Mouse (Mus musculus): ENCODE results near the gene Gm436. TPM values are rescaled to one million over a fixed set of nuclear protein-coding genes. Genes with fewer than 3 reads are reported as not detected.

Gene Gm436
- polyA plus RNA-seq (2012; ENCODE audit: low replicate concordance) = not detected in 2 replicates

DNA sequence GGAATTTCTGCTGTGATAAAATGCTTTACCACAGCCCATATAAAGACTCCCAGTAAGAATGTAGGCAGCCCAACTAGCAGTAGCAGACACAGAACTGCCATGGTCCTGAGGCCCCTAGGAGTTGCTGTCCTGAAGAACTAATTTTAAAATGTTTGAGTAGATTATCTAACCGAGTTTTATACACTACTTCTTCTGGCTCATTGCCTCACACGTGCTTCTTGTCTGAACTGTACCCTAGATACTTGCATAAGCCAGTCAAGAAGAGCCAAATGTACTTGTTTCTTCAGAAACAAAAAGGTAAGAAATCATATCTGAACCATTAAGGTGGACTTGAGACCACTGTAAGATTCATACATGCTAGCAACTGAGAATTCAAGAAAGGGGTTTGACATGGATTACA is at the start of gene Gm436:
TSS of gene Gm436 (minus strand) at position 101 of the 400 bp plus-strand sequence.

DNA sequence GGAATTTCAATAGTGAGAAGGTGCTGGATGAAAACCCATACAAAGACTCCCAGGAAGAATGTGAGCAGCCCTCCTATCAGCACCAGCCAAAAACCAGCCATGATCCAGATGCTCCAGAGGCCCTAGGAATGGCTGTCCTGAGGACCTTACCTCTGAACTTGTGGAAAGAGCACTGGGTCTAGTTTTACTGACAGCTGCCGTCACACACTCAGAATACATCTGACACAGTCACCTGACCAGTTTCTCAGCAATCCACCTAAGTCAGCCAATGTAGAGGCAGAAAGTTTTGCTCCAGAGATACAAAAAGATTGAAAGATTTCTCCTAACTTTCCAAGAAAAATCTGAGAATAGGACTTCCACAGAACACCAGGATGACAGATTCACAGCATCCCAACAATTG is 35.1 kb upstream of the Gm436 start, which contains the start of gene Gm13178:
TSS of gene Gm13178 (minus strand) at position 101 of the 400 bp plus-strand sequence.

Other genes with a start within 250 kb of the Gm436 start
- not detected in 2 replicates for gene 1700012P22Rik, start 247.6 kb downstream of the Gm436 start, polyA plus RNA-seq (2012; ENCODE audit: low replicate concordance)
- gene Gm9944, start 233.1 kb downstream of the Gm436 start, polyA plus RNA-seq (2012; ENCODE audit: low replicate concordance) = not detected in 2 replicates
- not detected in 2 replicates for gene Aadacl3, start 222.6 kb downstream of the Gm436 start, polyA plus RNA-seq (2012; ENCODE audit: low replicate concordance)
- gene 9430007A20Rik, start 166.5 kb downstream of the Gm436 start, polyA plus RNA-seq (2012; ENCODE audit: low replicate concordance) = not detected in 2 replicates
- not detected in 2 replicates for gene Gm13124, start 121.2 kb downstream of the Gm436 start, polyA plus RNA-seq (2012; ENCODE audit: low replicate concordance)
- not detected in 2 replicates for gene Aadacl4, start 72.7 kb downstream of the Gm436 start, polyA plus RNA-seq (2012; ENCODE audit: low replicate concordance)
- gene Gm13178, start 35.0 kb upstream of the Gm436 start, polyA plus RNA-seq (2012; ENCODE audit: low replicate concordance) = not detected in 2 replicates
- gene Gm438, start 100.2 kb upstream of the Gm436 start, polyA plus RNA-seq (2012; ENCODE audit: low replicate concordance) = not detected in 2 replicates
- gene Dhrs3, start 206.5 kb upstream of the Gm436 start, polyA plus RNA-seq (2012; ENCODE audit: low replicate concordance) = 6.8 and 7.6 TPM in 2 replicates

Data from hematopoietic multipotent progenitor cell, adult 10-12 weeks (in vitro differentiated cells).